Mouse (Mus musculus) C3H10T1/2 (cell line): ENCODE measurements around the gene Srp54a. TPM values are rescaled to one million over a fixed set of nuclear protein-coding genes. Genes with fewer than 3 reads are reported as not detected.

ENCODE experiments used
- polyA plus RNA-seq, 2 experiments: library from polyadenylated mRNA; unstranded; fragments of >200 nt; fragmentation: generic; extraction: Trizol; gene quantifications; one replicate each; pipeline ENCODE4 v1.2.1; 2012; ENCODE audit warnings: missing spikeins in 2 of 2

Srp54a gene
- polyA plus RNA-seq = 1 to 10 TPM in 1 of 2 experiments, under 1 TPM in 1; 0.78 to 6.1 TPM

DNA sequence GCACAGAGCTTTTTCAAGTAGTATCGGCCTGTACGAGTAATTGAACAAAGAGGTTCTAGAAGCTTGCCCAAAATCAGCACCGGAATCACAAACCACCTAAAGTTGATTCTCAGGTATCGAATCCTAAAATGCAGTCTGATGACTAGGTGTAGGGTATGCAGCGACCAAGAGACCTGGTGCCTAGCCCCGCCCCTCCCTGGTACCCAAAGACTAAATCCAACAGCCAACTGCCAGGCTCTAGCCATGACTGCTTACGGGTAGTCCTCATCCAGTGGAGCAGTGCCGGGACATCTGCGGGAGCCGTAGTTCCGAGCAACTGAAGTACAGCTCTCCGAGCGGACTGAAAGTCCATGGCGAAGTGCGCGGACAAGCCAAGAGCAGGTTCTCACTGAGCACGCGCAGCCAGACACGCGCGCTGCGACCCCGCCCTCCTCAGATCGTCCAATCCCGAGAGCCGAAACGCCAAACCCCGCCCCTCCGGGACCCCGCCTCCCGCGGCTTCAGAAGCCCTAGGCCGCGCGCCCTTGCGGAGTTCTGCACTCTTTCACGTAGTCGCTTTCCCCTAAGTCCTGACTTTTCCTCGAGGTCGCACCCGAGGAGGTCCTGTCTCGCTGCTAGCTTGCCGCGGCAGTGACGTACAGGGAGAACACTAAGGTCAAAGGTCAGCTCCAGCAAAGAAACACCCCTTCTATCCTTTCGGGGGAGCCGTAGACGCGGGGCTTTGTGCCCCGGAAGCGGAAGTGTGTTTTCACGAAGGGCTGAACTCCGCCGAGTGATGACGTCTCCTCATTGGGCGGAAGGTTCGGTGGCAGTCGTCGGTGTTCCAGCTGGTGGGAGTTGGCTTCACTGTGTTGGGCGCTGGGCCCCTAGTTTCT is at the start of gene Srp54a, which contains the start of gene 2700097O09Rik:
Srp54a (plus strand) TSS at position 537 of the 875 bp plus-strand sequence.
2700097O09Rik (minus strand) TSS at position 385 of the 875 bp plus-strand sequence.

DNA sequence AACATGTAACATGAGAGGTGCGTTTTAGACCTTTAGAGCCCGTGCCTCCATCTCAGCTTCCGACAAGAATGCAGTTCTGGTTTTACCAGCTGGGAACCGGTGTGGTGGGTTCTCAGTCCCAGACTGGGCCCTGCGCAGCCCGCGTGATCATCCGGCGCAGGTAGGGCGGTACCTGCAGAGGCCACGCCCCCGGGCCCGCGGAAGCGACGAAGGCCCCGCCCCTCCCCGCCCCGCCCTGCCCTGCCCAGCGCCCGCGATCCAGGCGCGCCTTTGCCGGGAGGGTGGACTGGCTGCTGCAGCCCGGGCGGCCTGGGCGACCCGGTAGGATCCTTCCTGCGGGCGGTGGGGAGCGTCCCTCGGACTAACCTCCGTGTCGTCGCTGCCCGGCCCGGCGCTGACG is 44.2 kb downstream of the Srp54a start, which contains the start of gene Fam177a:
Fam177a (plus strand) TSS at position 228 of the 400 bp plus-strand sequence.

DNA sequence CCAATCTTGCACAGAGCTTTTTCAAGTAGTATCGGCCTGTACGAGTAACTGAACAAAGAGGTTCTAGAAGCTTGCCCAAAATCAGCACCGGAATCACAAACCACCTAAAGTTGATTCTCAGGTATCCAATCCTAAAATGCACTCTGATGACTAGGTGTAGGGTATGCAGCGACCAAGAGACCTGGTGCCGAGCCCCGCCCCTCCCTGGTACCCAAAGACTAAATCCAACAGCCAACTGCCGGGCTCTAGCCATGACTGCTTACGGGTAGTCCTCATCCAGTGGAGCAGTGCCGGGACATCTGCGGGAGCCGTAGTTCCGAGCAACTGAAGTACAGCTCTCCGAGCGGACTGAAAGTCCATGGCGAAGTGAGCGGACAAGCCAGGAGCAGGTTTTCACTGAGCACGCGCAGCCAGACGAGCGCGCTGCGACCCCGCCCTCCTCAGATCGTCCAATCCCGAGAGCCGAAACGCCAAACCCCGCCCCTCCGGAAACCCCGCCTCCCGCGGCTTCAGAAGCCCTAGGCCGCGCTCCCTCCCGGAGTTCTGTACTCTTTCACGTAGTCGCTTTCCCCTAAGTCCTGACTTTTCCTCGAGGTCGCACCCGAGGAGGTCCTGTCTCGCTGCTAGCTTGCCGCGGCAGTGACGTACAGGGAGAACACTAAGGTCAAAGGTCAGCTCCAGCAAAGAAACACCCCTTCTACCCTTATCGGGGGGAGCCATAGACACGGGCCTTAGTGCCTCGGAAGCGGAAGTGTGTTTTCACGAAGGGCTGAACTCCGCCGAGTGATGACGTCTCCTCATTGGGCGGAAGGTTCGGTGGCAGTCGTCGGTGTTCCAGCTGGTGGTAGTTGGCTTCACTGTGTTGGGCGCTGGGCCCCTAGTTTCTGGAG is 74.7 kb downstream of the Srp54a start, which contains the start of gene Srp54b:
Srp54b (plus strand) TSS at position 546 of the 890 bp plus-strand sequence.

Other genes starting within 250 kb of the Srp54a start
- gene Cfl2, start 217.4 kb upstream of the Srp54a start, polyA plus RNA-seq = 10 to 100 TPM; 11.4 to 31.2 TPM
- gene Gm20403, start 93.7 kb upstream of the Srp54a start, polyA plus RNA-seq = not detected
- gene Baz1a, start 65.9 kb upstream of the Srp54a start, polyA plus RNA-seq = 1 to 10 TPM; 1.6 to 2.1 TPM
- gene 2700097O09Rik, start 152 bp upstream of the Srp54a start, polyA plus RNA-seq = 1 to 10 TPM in 1 of 2 experiments, under 1 TPM in 1; 0.39 to 4.2 TPM
- gene Fam177a, start 44.2 kb downstream of the Srp54a start, polyA plus RNA-seq = 1 to 10 TPM; 4.5 to 7.2 TPM
- gene Srp54b, start 74.8 kb downstream of the Srp54a start, polyA plus RNA-seq = 1 to 10 TPM in 1 of 2 experiments, under 1 TPM in 1; 0.41 to 9.4 TPM
- gene 1700047I17Rik2, start 119.3 kb downstream of the Srp54a start, polyA plus RNA-seq = not detected
- 10 to 100 TPM in 1 of 2 experiments, under 1 TPM in 1; 0.94 to 10.6 TPM for gene Srp54c, start 149.9 kb downstream of the Srp54a start, polyA plus RNA-seq
- gene 1110008L16Rik, start 219.3 kb downstream of the Srp54a start, polyA plus RNA-seq = 10 to 100 TPM in 1 of 2 experiments, 1 to 10 TPM in 1; 4.0 to 10.8 TPM
- 1 to 10 TPM in 1 of 2 experiments, under 1 TPM in 1; 0.42 to 3.3 TPM for gene Ppp2r3c, start 222.7 kb downstream of the Srp54a start, polyA plus RNA-seq